Mouse (Mus musculus): Measurements from ENCODE around the gene Stxbp1. TPM values are rescaled to one million over a fixed set of nuclear protein-coding genes. Genes with fewer than 3 reads are reported as not detected.

The Stxbp1 gene
- polyA plus RNA-seq, 1 experiment from 2014 or later: 275 TPM

DNA sequence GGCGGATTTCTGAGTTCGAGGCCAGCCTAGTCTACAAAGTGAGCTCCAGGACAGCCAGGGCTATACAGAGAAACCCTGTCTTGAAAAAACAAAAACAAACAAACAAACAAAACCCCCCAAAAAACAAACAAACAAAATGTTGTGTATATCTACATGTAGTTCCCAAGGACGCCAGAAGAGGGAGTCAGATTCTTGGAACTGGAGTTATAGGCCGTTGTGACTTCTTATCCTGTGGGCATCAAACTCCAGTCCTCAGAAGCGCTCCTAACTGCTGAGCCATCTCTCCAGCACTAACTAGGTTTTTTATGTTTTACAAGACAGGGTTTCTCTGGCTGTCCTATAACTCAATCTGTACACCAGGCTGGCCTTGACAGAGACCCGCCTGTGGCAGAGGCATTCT, 59.9 kb downstream of the Stxbp1 start:
- Histone ChIP-seq H3K36me3 (replicated peaks; ENCODE audit: control insufficient read depth, insufficient read depth) (peaks cover 35% of the 10 kb centered on the region), H3K27me3 (ENCODE audit: control insufficient read depth, insufficient read depth, low read length) (no peaks in the 10 kb centered on the region), H3K9ac (no peak overlapping the region), H3K4me3 (replicated peaks; ENCODE audit: low read length) (no peak overlapping the region), H3K4me2 (replicated peaks) (no peak overlapping the region), H3K4me1 (replicated peaks; ENCODE audit: control insufficient read depth, insufficient read depth, low read length) (no peaks in the 10 kb centered on the region; the same call in 1 of the 2 replicates), H3K27ac (no peak overlapping the region), H3K9me3 (ENCODE audit: control insufficient read depth, low read length) (no peaks in the 10 kb centered on the region)
- 60% methylated on average over 6 of the region's 6 CpGs for WGBS
- ATAC-seq (ENCODE audit: low FRiP score) (no peak), DNase-seq (ENCODE audit: low spot score) (peak; percentile 55)

- Histone ChIP-seq H3K27ac (no peak within 1 kb of the TSS), H3K9ac (no peak within 1 kb of the TSS), H3K36me3 (replicated peaks; ENCODE audit: control insufficient read depth, insufficient read depth) (peaks cover 7% of the 10 kb centered on the region), H3K27me3 (ENCODE audit: control insufficient read depth, insufficient read depth, low read length) (no peaks in the 10 kb centered on the region), H3K4me2 (replicated peaks) (no peak within 1 kb of the TSS), H3K4me3 (replicated peaks; ENCODE audit: low read length) (no peak within 1 kb of the TSS), H3K9me3 (ENCODE audit: control insufficient read depth, low read length) (no peaks in the 10 kb centered on the region), H3K4me1 (replicated peaks; ENCODE audit: control insufficient read depth, insufficient read depth, low read length) (no peaks in the 10 kb centered on the region; the same call in 1 of the 2 replicates)
- WGBS: 68% methylated on average over 4 of the region's 4 CpGs
- ATAC-seq (ENCODE audit: low FRiP score): no peak
- DNase-seq (ENCODE audit: low spot score): peak; percentile 44
Measured at GRCm38 (mm10) chr2:32784048-32784681, 62.9 kb downstream of the Stxbp1 start, which contains the start of gene Cfap157. Gene Cfap157 (minus strand): TSS chr2:32784428.

- ATAC-seq (ENCODE audit: low FRiP score) (no peak), DNase-seq (ENCODE audit: low spot score) (no peak)
- Histone ChIP-seq H3K4me2 (replicated peaks) (no peak overlapping the region), H3K27ac (no peak overlapping the region), H3K27me3 (ENCODE audit: control insufficient read depth, insufficient read depth, low read length) (no peaks in the 10 kb centered on the region), H3K36me3 (replicated peaks; ENCODE audit: control insufficient read depth, insufficient read depth) (no peaks in the 10 kb centered on the region), H3K9ac (no peak overlapping the region), H3K4me3 (replicated peaks; ENCODE audit: low read length) (no peak overlapping the region), H3K9me3 (ENCODE audit: control insufficient read depth, low read length) (no peaks in the 10 kb centered on the region), H3K4me1 (replicated peaks; ENCODE audit: control insufficient read depth, insufficient read depth, low read length) (no peaks in the 10 kb centered on the region; the same call in 1 of the 2 replicates)
- 84% methylated on average over 6 of the region's 6 CpGs for WGBS
Measured at GRCm38 (mm10) chr2:32781710-32782109, 65.3 kb downstream of the Stxbp1 start.

- 89% methylated on average over 6 of the region's 6 CpGs for WGBS
- Histone ChIP-seq H3K4me2 (replicated peaks) (no peak overlapping the region), H3K36me3 (replicated peaks; ENCODE audit: control insufficient read depth, insufficient read depth) (no peaks in the 10 kb centered on the region), H3K9me3 (ENCODE audit: control insufficient read depth, low read length) (no peaks in the 10 kb centered on the region), H3K4me1 (replicated peaks; ENCODE audit: control insufficient read depth, insufficient read depth, low read length) (peaks cover 12% of the 10 kb centered on the region), H3K27ac (no peak overlapping the region), H3K9ac (no peak overlapping the region), H3K4me3 (replicated peaks; ENCODE audit: low read length) (no peak overlapping the region), H3K27me3 (ENCODE audit: control insufficient read depth, insufficient read depth, low read length) (no peaks in the 10 kb centered on the region)
- no peak for DNase-seq (ENCODE audit: low spot score)
- ATAC-seq (ENCODE audit: low FRiP score): no peak
Measured at GRCm38 (mm10) chr2:32779714-32780113, 67.3 kb downstream of the Stxbp1 start.

DNA sequence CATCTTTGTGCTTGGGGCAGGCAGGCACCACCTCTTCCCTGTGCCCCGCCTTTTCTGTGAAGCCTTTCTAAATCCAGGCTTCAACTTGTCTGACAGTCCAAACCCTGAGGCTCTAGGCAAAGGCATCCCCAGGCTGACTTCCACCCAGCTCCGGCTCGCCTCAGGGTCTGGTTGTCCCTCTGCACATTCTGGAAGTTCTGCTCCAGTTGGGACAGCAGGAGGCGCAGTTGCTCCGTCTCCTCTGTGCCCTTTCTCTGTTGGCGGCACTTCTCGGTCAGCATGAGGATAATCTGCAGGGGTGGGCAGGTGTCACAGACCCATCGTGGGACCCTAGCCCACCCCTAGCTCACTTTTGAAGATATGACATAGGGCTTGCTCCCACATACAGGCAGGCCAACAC, 67.9 kb downstream of the Stxbp1 start:
- Histone ChIP-seq H3K27me3 (ENCODE audit: control insufficient read depth, insufficient read depth, low read length) (no peaks in the 10 kb centered on the region), H3K4me2 (replicated peaks) (no peak overlapping the region), H3K9ac (no peak overlapping the region), H3K4me3 (replicated peaks; ENCODE audit: low read length) (no peak overlapping the region), H3K4me1 (replicated peaks; ENCODE audit: control insufficient read depth, insufficient read depth, low read length) (peaks cover 12% of the 10 kb centered on the region), H3K9me3 (ENCODE audit: control insufficient read depth, low read length) (no peaks in the 10 kb centered on the region), H3K36me3 (replicated peaks; ENCODE audit: control insufficient read depth, insufficient read depth) (no peaks in the 10 kb centered on the region), H3K27ac (no peak overlapping the region)
- WGBS: 17% methylated on average over 8 of the region's 8 CpGs
- peak; percentile 52 for DNase-seq (ENCODE audit: low spot score)
- no peak for ATAC-seq (ENCODE audit: low FRiP score)

DNA sequence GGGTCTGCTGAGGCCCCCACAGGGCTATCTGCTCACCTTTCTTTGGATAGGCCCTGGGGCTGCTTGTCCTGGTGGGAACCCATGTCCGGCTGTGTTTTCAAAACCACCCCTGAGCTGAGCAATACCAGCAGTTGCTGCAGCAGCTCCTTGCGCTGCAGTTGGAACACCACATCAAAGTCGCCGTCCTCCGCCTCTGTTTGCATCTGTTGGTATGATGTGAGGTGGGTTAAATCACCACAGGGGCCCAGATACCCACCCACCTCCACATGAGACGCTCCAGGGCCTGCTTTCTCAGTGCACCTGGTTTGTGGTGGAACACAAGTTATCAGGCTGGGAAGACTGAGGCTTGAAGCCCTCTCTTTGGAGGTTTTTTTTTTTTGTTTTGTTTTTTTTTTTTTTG, 69.0 kb downstream of the Stxbp1 start:
- Histone ChIP-seq H3K4me2 (replicated peaks) (no peak overlapping the region), H3K36me3 (replicated peaks; ENCODE audit: control insufficient read depth, insufficient read depth) (no peaks in the 10 kb centered on the region), H3K9ac (no peak overlapping the region), H3K27me3 (ENCODE audit: control insufficient read depth, insufficient read depth, low read length) (no peaks in the 10 kb centered on the region), H3K9me3 (ENCODE audit: control insufficient read depth, low read length) (no peaks in the 10 kb centered on the region), H3K4me1 (replicated peaks; ENCODE audit: control insufficient read depth, insufficient read depth, low read length) (peaks cover 12% of the 10 kb centered on the region), H3K4me3 (replicated peaks; ENCODE audit: low read length) (no peak overlapping the region), H3K27ac (no peak overlapping the region)
- DNase-seq (ENCODE audit: low spot score) (no peak), ATAC-seq (ENCODE audit: low FRiP score) (no peak)
- 93% methylated on average over 6 of the region's 6 CpGs for WGBS

GRCm38 (mm10) chr2:32776192-32776591, 70.9 kb downstream of the Stxbp1 start:
- H3K9ac ChIP-seq: peak overlapping the region; percentile 49
- H3K4me3 ChIP-seq (replicated peaks; ENCODE audit: low read length): peak overlapping the region; percentile 45
- H3K27ac ChIP-seq: no peak overlapping the region
- no peaks in the 10 kb centered on the region for H3K9me3 ChIP-seq (ENCODE audit: control insufficient read depth, low read length)
- ATAC-seq (ENCODE audit: low FRiP score): no peak
- H3K4me1 ChIP-seq (replicated peaks; ENCODE audit: control insufficient read depth, insufficient read depth, low read length): peaks cover 12% of the 10 kb centered on the region
- H3K36me3 ChIP-seq (replicated peaks; ENCODE audit: control insufficient read depth, insufficient read depth): no peaks in the 10 kb centered on the region
- no peak for DNase-seq (ENCODE audit: low spot score)
- no peaks in the 10 kb centered on the region for H3K27me3 ChIP-seq (ENCODE audit: control insufficient read depth, insufficient read depth, low read length)
- WGBS: 22% methylated on average over 22 of the region's 22 CpGs
- H3K4me2 ChIP-seq (replicated peaks): peak overlapping the region; percentile 62

- peak; percentile 96 for DNase-seq (ENCODE audit: low spot score)
- Histone ChIP-seq H3K27me3 (ENCODE audit: control insufficient read depth, insufficient read depth, low read length) (no peaks in the 10 kb centered on the region), H3K9ac (peak within 1 kb of the TSS; percentile 49), H3K36me3 (replicated peaks; ENCODE audit: control insufficient read depth, insufficient read depth) (no peaks in the 10 kb centered on the region), H3K9me3 (ENCODE audit: control insufficient read depth, low read length) (no peaks in the 10 kb centered on the region), H3K4me2 (replicated peaks) (peak within 1 kb of the TSS; percentile 62), H3K4me3 (replicated peaks; ENCODE audit: low read length) (peak within 1 kb of the TSS; percentile 45), H3K4me1 (replicated peaks; ENCODE audit: control insufficient read depth, insufficient read depth, low read length) (peaks cover 12% of the 10 kb centered on the region), H3K27ac (peak within 1 kb of the TSS; percentile 22; the same call in 1 of the 2 replicates)
- peak; percentile 98 for ATAC-seq (ENCODE audit: low FRiP score)
- WGBS: under 1% methylated on average over 46 of the region's 46 CpGs
Measured at GRCm38 (mm10) chr2:32775359-32776074, 71.5 kb downstream of the Stxbp1 start, which contains the start of the genes Ttc16 and Ptrh1. Gene Ttc16 (minus strand): TSS chr2:32775633. Gene Ptrh1 (plus strand): TSS chr2:32775786.

DNA sequence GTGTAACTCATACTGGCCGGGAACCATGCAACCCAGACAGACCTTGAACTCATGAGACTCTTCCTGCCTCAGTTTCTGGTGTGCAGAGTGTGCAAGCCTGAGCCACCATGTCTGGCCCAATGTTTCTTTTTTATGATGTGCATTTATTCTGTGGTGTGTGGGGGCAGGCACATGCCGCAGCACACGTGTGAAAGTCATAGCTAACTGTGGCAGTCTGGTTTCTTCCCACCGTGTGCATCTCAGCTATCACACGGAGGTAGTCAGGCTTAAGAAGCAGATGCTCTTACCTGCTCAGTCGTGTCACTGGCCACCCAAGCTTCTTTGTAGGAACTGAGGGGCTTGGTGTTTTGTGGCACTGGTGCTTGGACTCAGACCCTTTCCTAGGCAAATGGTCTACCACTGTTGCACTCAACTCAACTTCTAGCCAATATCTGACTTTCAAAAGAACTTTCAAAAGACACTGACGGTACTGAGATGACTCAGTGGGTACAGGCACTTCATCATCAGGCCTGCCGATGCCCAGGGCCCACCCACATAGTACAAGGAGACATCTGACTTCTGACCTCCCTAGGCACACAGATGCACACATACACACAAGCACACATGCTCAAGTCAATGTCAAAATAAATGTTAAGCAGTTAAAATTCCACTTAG, 74.3 kb downstream of the Stxbp1 start:
- Histone ChIP-seq H3K27me3 (ENCODE audit: control insufficient read depth, insufficient read depth, low read length) (no peaks in the 10 kb centered on the region), H3K4me3 (replicated peaks; ENCODE audit: low read length) (no peak overlapping the region), H3K27ac (no peak overlapping the region), H3K4me2 (replicated peaks) (no peak overlapping the region), H3K36me3 (replicated peaks; ENCODE audit: control insufficient read depth, insufficient read depth) (no peaks in the 10 kb centered on the region), H3K9me3 (ENCODE audit: control insufficient read depth, low read length) (no peaks in the 10 kb centered on the region), H3K9ac (no peak overlapping the region), H3K4me1 (replicated peaks; ENCODE audit: control insufficient read depth, insufficient read depth, low read length) (peaks cover 16% of the 10 kb centered on the region)
- no peak for DNase-seq (ENCODE audit: low spot score)
- 87% methylated on average over 8 of the region's 8 CpGs for WGBS
- ATAC-seq (ENCODE audit: low FRiP score): no peak
